Mouse (Mus musculus): Measurements from ENCODE around the gene Acoxl.

GRCm38 (mm10) chr2:128086996-128087526 lies 248.4 kb downstream of the Acoxl start:
- TF ChIP-seq POLR2A (IDR thresholded peaks at IDR 0.05; ENCODE audit: extremely low read depth, insufficient read depth, low read length) = no peak
- no peak for TF ChIP-seq CTCF (IDR thresholded peaks at IDR 0.05; ENCODE audit: extremely low read depth, insufficient read depth, low read length)

Measured in cortical plate, adult 2 months (tissue).